Mouse (Mus musculus): ENCODE measurements at regions not wholly inside any gene's neighbourhood (a gene's known extent, or its start where the extent isn't known, plus 50 kb on each side); places are given as distances from the start of the nearest gene placed in this dataset.
"Not testable (repeated sequence)": the region's sequence is repeated elsewhere in the genome, so short reads cannot be mapped to it uniquely, and the experiment has no call there.

GRCm38 (mm10) chr9:51660908-51661874 lies 103.9 kb upstream of the Arhgap20 start:
- Histone ChIP-seq H3K27me3 (ENCODE audit: control insufficient read depth, insufficient read depth, low read length) (no peaks in the 10 kb centered on the region), H3K36me3 (ENCODE audit: control insufficient read depth, insufficient read depth, low read length) (no peaks in the 10 kb centered on the region), H3K4me1 (ENCODE audit: control insufficient read depth, insufficient read depth, low read length) (no peaks in the 10 kb centered on the region), H3K4me3 (ENCODE audit: control insufficient read depth, low read depth, low read length) (no peak overlapping the region), H3K27ac (ENCODE audit: control insufficient read depth, insufficient read depth, low read depth, low read length) (peak overlapping the region; percentile 24; the same call in 1 of the 2 replicates)
- TF ChIP-seq POLR2A (IDR thresholded peaks at IDR 0.05; ENCODE audit: control insufficient read depth, low read depth, low read length): no peak
- no peak for TF ChIP-seq CTCF (IDR thresholded peaks at IDR 0.05; ENCODE audit: control insufficient read depth, insufficient read depth, insufficient replicate concordance, low read depth, low read length)

- Histone ChIP-seq H3K36me3 (ENCODE audit: control insufficient read depth, insufficient read depth, low read length) (no peaks in the 10 kb centered on the region), H3K27me3 (ENCODE audit: control insufficient read depth, insufficient read depth, low read length) (no peaks in the 10 kb centered on the region), H3K4me1 (ENCODE audit: control insufficient read depth, insufficient read depth, low read length) (no peaks in the 10 kb centered on the region), H3K27ac (ENCODE audit: control insufficient read depth, insufficient read depth, low read depth, low read length) (0 out of 2 replicates have a peak overlapping the region, but pooled peaks have one; percentile 24), H3K4me3 (ENCODE audit: control insufficient read depth, low read depth, low read length) (no peak overlapping the region)
- no peak for TF ChIP-seq POLR2A (IDR thresholded peaks at IDR 0.05; ENCODE audit: control insufficient read depth, low read depth, low read length)
- TF ChIP-seq CTCF (IDR thresholded peaks at IDR 0.05; ENCODE audit: control insufficient read depth, insufficient read depth, insufficient replicate concordance, low read depth, low read length): no peak
Measured at GRCm38 (mm10) chr9:51661911-51662310, 103.2 kb upstream of the Arhgap20 start.

GRCm38 (mm10) chr9:51664353-51664752 lies 100.8 kb upstream of the Arhgap20 start:
- TF ChIP-seq POLR2A (IDR thresholded peaks at IDR 0.05; ENCODE audit: control insufficient read depth, low read depth, low read length) (no peak), CTCF (IDR thresholded peaks at IDR 0.05; ENCODE audit: control insufficient read depth, insufficient read depth, insufficient replicate concordance, low read depth, low read length) (no peak)

GRCm38 (mm10) chr9:51664876-51665275 lies 100.3 kb upstream of the Arhgap20 start:
- TF ChIP-seq CTCF (IDR thresholded peaks at IDR 0.05; ENCODE audit: control insufficient read depth, insufficient read depth, insufficient replicate concordance, low read depth, low read length) (no peak), POLR2A (IDR thresholded peaks at IDR 0.05; ENCODE audit: control insufficient read depth, low read depth, low read length) (no peak)
- Histone ChIP-seq H3K4me3 (ENCODE audit: control insufficient read depth, low read depth, low read length) (no peak overlapping the region), H3K36me3 (ENCODE audit: control insufficient read depth, insufficient read depth, low read length) (no peaks in the 10 kb centered on the region), H3K27ac (ENCODE audit: control insufficient read depth, insufficient read depth, low read depth, low read length) (no peak overlapping the region), H3K27me3 (ENCODE audit: control insufficient read depth, insufficient read depth, low read length) (no peaks in the 10 kb centered on the region), H3K4me1 (ENCODE audit: control insufficient read depth, insufficient read depth, low read length) (no peaks in the 10 kb centered on the region)

More at GRCm38 (mm10) chr9:51664353-51664752, 100.8 kb upstream of the Arhgap20 start:
- Histone ChIP-seq H3K27ac (ENCODE audit: control insufficient read depth, insufficient read depth, low read depth, low read length) (no peak overlapping the region), H3K27me3 (ENCODE audit: control insufficient read depth, insufficient read depth, low read length) (no peaks in the 10 kb centered on the region), H3K4me3 (ENCODE audit: control insufficient read depth, low read depth, low read length) (no peak overlapping the region), H3K36me3 (ENCODE audit: control insufficient read depth, insufficient read depth, low read length) (no peaks in the 10 kb centered on the region), H3K4me1 (ENCODE audit: control insufficient read depth, insufficient read depth, low read length) (no peaks in the 10 kb centered on the region)

GRCm38 (mm10) chr9:51668976-51669375 lies 96.2 kb upstream of the Arhgap20 start:
- not testable (repeated sequence) for H3K4me3 ChIP-seq (ENCODE audit: control insufficient read depth, low read depth, low read length); H3K27me3 ChIP-seq (ENCODE audit: control insufficient read depth, insufficient read depth, low read length); H3K36me3 ChIP-seq (ENCODE audit: control insufficient read depth, insufficient read depth, low read length); H3K27ac ChIP-seq (ENCODE audit: control insufficient read depth, insufficient read depth, low read depth, low read length); H3K4me1 ChIP-seq (ENCODE audit: control insufficient read depth, insufficient read depth, low read length)

GRCm38 (mm10) chr9:51670531-51670930 lies 94.6 kb upstream of the Arhgap20 start:
- no peak overlapping the region for H3K27ac ChIP-seq (ENCODE audit: control insufficient read depth, insufficient read depth, low read depth, low read length)
- no peaks in the 10 kb centered on the region for H3K36me3 ChIP-seq (ENCODE audit: control insufficient read depth, insufficient read depth, low read length)
- H3K4me1 ChIP-seq (ENCODE audit: control insufficient read depth, insufficient read depth, low read length): no peaks in the 10 kb centered on the region
- no peak overlapping the region for H3K4me3 ChIP-seq (ENCODE audit: control insufficient read depth, low read depth, low read length)
- TF ChIP-seq CTCF (IDR thresholded peaks at IDR 0.05; ENCODE audit: control insufficient read depth, insufficient read depth, insufficient replicate concordance, low read depth, low read length) (no peak), POLR2A (IDR thresholded peaks at IDR 0.05; ENCODE audit: control insufficient read depth, low read depth, low read length) (no peak)
- no peaks in the 10 kb centered on the region for H3K27me3 ChIP-seq (ENCODE audit: control insufficient read depth, insufficient read depth, low read length)

- no peak for TF ChIP-seq POLR2A (IDR thresholded peaks at IDR 0.05; ENCODE audit: control insufficient read depth, low read depth, low read length)
- no peak for TF ChIP-seq CTCF (IDR thresholded peaks at IDR 0.05; ENCODE audit: control insufficient read depth, insufficient read depth, insufficient replicate concordance, low read depth, low read length)
- Histone ChIP-seq H3K27ac (ENCODE audit: control insufficient read depth, insufficient read depth, low read depth, low read length) (no peak overlapping the region), H3K36me3 (ENCODE audit: control insufficient read depth, insufficient read depth, low read length) (no peaks in the 10 kb centered on the region), H3K27me3 (ENCODE audit: control insufficient read depth, insufficient read depth, low read length) (no peaks in the 10 kb centered on the region), H3K4me1 (ENCODE audit: control insufficient read depth, insufficient read depth, low read length) (no peaks in the 10 kb centered on the region), H3K4me3 (ENCODE audit: control insufficient read depth, low read depth, low read length) (no peak overlapping the region)
Measured at GRCm38 (mm10) chr9:51686536-51686935, 78.6 kb upstream of the Arhgap20 start.

Data from testis, adult 2 months (tissue).